Mouse (Mus musculus) megakaryocyte, adult 5-6 weeks (primary cell): ENCODE measurements around the gene Slc9a3r1. TPM values are rescaled to one million over a fixed set of nuclear protein-coding genes. Genes with fewer than 3 reads are reported as not detected.
A peak's percentile ranks its signal among the peaks of the same experiment; 100 is the strongest.

Experiments
- ATAC-seq: 2 replicates; pipeline ENCODE4 v1.8.0; 2016; ENCODE audit warnings: mild to moderate bottlenecking, inconsistent platforms; ENCODE audit not compliant: poor library complexity, severe bottlenecking
- total RNA-seq, 2 experiments: library from RNA; stranded (forward) in 1 of 2; stranded (reverse) in 1 of 2; fragments of 153-499, 151-499 nt in 1 of 2; fragments of 221-1000, 200-1000 nt in 1 of 2; gene quantifications; 2 replicates each; pipeline versions ENCODE4 v1.2.3 to v1.2.4; 2015 to 2017

Gene Slc9a3r1
- total RNA-seq, 2 experiments from 2014 or later, result 77.6 to 87.5 TPM

GRCm38 (mm10) chr11:115161578-115162204 lies 1.4 kb upstream of the Slc9a3r1 start:
- 0 out of 2 replicates have a peak, but pooled peaks have one; percentile 2 for ATAC-seq

- ATAC-seq, result no peak
These were observed 938 bp upstream of the Slc9a3r1 start for GRCm38 (mm10) chr11:115162205-115162601.

- ATAC-seq, result peak; percentile 11; the same call in 1 of the 2 replicates
These were observed 518 bp downstream of the Slc9a3r1 start for GRCm38 (mm10) chr11:115163568-115164150.

DNA sequence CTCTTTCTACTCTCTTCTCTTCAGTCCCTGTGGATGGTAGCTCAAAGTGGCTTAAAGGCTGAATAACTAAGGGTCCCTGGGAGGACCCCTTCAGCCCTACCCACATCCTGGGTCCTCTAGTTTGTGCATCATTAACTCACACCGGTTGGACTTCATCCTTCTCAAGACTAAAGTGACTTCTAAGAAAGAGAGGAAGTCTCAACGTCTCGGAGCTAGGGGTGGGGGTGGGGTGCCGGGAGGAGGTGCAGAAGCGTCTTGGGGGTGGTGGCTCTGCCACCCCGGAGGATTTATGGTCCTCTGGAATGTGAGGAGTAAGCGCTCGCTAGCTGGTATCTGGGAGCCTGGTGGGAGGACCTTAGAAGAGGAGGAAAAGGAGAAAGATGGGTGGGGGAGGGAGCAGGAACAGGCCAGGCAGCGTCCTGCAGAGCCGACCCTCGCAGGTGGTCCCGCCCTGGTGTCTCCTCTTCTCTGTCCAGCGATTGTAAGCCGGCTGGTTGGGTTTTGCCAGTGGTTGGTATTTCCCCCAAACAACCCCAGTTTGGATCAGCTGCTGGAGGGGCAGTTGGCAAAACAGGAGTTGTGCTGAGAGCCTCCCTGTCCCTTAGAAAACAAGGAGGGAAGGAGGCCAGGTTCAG lies 1.3 kb downstream of the Slc9a3r1 start:
- ATAC-seq, result no peak

- ATAC-seq, result no peak
These were observed 1.8 kb downstream of the Slc9a3r1 start for GRCm38 (mm10) chr11:115164976-115165374.

GRCm38 (mm10) chr11:115166776-115167175 lies 3.6 kb downstream of the Slc9a3r1 start:
- no peak for ATAC-seq

DNA sequence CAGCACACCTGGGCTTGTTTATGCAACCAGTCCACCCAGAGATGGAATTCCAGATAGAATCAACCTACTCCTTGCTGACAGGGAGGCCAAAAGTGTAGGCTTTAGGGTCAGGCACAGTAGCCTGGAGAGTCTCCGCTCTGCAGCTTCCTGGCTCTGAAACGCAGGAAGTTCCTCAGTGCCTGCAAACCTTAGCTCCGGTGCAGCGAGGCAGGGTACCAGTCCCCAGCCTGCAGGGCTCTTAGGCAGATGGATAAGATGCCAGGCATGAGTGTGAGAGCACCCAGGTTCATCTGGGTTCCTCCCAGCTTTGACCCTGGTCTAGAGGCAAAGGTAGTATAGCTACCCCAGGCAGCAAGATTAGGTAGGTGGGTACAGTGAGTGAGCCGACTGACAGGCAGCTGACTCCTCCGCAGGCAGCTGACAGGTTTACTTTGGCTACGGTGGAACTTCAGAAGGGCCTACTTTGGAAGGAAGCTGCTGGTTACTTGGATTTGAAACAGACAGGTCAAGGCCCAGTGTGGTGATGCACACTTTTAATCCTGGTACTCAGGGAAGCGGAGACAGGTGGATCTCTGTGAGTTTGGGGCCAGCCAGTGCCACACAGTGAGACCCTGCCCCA lies 4.6 kb downstream of the Slc9a3r1 start:
- ATAC-seq, result no peak

- no peak for ATAC-seq
These were observed 6.3 kb downstream of the Slc9a3r1 start for GRCm38 (mm10) chr11:115169430-115169829.

DNA sequence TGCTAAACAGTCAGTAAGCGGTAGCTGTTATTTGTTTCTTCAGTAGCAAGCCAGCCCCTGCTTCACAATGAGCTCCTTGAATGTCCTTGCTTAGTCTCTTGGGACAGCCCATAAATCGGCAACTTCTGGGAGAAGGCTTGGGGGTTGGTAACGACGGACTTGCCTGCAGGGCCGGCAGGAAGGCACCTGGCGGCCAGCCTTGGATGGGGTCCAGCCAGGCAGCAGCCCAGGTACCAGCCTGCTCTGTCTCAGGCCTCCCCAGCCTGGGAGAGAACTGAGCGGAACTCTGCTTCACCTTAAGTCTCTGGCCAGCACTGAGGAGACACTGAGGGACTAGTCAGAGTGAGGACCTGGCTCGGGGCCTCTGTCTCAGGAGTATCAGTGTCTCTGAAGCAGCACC lies 8.0 kb downstream of the Slc9a3r1 start:
- no peak for ATAC-seq

DNA sequence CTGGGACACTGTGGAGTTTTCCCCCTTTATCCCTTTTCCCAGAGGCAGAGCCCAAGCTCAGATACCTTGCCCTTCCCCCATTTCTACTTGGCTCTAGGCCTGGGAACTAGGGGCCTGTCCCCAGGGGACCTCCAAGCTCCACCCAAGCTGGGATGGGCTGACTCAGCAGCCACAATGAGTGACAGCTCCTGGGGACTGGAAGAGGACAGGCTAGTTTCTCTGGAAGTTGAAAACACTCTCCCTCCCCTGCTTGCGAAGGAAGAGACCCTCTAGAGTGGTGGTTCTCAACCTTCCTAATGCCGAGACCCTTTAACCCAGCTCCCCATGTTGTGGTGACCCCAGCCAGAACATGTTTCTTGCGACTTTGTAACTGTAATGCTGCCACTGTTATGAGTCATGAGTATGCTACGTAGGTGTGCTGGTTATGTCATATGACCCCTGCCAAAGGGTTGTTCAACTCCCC lies 9.7 kb downstream of the Slc9a3r1 start:
- peak; percentile 29; the same call in 1 of the 2 replicates for ATAC-seq

DNA sequence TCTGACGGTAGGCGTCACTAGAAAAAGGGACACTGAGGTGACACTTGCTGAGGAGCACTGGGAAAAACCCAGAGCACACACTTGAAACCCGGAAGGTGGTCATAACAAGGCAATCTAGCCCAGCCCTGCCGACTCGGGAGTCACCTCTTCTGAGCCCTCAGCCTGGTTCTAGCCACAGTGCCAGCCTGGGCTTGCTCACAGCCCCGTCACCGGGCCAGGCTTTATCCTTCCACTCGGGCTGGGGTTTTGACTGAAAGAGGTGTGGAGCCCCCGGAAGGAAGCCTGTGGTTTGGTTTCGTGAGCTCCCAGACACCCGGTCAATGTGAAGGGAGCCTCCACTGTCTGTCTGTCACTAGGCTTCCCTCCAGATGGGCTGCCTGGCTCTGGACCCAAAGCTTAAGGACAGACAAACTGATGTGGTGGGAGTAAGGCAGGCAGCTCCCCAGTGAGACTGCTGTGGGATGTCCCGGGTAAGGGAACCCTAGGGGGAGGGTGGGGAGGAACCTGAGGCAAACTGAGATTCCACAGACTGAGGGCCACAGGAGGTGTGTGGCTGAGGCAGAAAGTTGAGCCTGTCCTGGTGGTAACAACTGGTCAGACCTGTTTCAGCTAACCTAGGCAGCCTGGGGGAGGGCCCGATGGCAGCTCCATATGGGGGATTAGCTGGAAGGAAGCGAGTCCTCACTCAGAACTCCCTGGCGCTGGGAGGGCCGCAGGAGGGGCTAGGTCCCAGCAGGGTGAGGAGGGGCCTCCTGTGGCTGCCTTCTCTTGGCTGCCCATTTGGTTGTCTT lies 10.6 kb downstream of the Slc9a3r1 start:
- peak; percentile 72 for ATAC-seq

GRCm38 (mm10) chr11:115176399-115177190 lies 13.5 kb downstream of the Slc9a3r1 start:
- ATAC-seq, result no peak

- no peak for ATAC-seq
These were observed 14.5 kb downstream of the Slc9a3r1 start for GRCm38 (mm10) chr11:115177559-115178195.

DNA sequence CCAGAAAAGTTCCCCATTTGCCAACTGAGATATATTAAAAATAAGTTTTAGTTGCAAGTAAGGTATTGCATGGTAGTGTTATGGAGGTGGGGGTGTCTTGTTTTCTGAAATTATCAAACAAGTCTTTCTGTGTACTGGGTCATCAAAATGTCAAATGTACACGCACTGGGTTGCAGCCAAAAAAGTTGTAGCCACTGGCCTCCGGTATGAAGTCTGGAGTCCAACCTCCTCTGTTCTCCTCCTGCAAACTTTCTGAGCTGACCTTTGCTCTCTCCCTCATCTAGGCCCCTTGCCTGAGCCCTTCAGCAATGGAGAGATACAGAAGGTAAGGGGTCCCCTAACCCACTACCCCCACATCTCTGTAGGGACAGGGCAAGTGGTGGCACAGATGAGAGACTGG lies 15.6 kb downstream of the Slc9a3r1 start:
- no peak for ATAC-seq

DNA sequence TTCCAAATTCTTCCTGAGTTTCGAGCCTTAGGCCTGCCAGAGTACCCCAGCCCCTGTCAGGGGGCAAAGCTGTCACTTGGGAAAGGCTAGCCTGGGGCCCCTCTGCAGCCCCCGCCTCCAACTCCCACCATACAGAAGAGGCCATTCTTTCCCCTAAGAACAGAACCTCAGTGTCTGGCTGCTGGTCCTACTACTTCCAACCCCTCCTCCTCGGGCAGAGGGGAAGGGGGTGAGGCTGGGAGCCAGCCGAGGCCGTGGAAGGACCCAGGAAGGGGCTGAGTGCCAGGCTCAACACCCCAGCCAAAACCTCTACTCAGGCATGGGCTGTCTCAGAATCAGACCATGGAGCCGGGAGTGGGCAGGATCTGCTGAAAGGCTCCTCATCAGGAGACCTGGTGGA lies 16.1 kb downstream of the Slc9a3r1 start:
- no peak for ATAC-seq

DNA sequence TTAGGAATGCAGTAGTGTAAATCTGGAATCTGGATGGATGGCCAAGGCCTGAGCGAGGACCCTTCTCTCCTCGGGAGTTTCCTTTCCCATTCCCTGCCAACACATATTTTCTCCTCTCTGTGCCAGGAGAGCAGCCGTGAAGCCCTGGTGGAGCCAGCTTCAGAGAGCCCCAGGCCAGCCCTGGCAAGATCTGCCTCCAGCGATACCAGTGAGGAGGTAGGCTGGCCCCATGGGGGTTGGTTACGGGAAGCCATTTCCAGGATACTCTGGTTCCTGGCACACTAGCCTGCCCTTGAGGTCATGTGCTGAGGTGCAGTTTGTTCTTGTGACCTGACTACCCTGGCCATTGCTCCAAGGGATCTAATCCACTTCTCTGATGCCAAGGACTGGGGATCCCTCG lies 16.7 kb downstream of the Slc9a3r1 start:
- ATAC-seq, result no peak

DNA sequence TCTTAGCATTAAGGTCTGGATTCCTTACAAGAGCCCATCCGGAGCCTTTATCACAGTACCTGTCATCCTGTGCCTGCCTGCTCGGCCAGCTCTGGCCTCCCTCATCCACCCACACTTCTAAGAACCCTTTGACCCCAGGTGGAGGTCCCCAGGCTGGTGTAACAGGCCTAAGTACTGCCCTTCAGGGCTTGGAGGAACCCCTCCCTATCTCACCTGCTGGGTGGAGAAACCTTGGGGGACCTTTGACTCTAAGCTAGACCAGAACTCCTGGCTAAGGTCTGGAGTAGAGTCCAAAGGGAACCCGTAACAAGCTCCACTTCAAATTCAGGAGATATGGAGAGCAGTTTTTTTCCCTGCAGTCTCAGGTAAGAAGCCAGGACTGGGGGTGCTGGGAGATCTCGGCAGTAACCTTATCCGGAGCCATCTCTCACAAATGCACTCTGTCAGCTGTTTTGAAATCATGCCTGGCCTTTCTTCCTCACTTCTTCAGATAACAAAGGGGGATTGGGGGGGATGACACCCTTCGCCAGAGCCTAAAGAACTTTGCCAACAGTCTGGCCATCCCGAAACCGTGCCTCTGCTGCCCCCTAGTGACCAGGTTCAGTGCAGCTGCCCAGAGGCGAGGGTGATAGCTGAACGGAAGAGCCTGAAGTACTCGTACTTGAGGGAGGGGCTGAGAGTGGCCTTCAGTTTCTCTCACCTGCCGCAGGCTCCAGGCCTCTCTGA lies 18.9 kb downstream of the Slc9a3r1 start:
- ATAC-seq, result peak; percentile 68

DNA sequence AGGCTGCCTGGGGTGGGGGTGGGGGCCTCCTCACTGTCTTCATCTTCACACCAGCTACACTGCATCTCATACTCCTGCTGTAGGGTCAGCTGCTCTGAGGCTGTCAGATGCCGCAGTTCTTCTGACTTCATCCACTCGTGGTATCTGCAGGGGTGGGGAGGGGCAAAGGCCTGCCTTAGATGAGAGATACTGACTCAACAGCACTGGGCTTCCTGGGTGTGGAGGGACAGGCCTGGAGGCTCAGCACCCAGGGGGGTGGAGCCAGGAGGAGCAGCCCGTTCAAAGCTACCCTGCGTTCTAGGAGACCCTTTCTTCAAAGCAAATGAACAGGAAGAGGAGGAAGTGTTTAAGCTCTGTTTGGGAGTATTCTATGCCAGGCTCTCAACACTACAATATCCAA lies 21.8 kb downstream of the Slc9a3r1 start:
- no peak for ATAC-seq

- ATAC-seq, result peak; percentile 71
These were observed 24.1 kb downstream of the Slc9a3r1 start, which contains the start of gene Tmem104 for GRCm38 (mm10) chr11:115187224-115187639. Tmem104 (plus strand) TSS chr11:115187487.
